Mouse (Mus musculus) embryo, embryonic 9.5 days (tissue): ENCODE data around the gene Arid3a.

ENCODE experiments used
- DNase-seq: peaks from one replicate; pipeline ENCODE4 v3.0.0-alpha.2; 2017; ENCODE audit errors: extremely low spot score

Gene Arid3a

GRCm38 (mm10) chr10:79976071-79976721 lies 49.4 kb downstream of the Arid3a start:
- no peak for DNase-seq

GRCm38 (mm10) chr10:79976722-79977107 lies 49.9 kb downstream of the Arid3a start:
- no peak for DNase-seq

- DNase-seq, result no peak
Observed at GRCm38 (mm10) chr10:79977324-79977723, 50.5 kb downstream of the Arid3a start.

GRCm38 (mm10) chr10:79978061-79978460 lies 51.2 kb downstream of the Arid3a start:
- no peak for DNase-seq

GRCm38 (mm10) chr10:79979401-79980155 lies 52.7 kb downstream of the Arid3a start:
- no peak for DNase-seq

- no peak for DNase-seq
Observed at GRCm38 (mm10) chr10:79983205-79983604, 56.4 kb downstream of the Arid3a start.

GRCm38 (mm10) chr10:79983670-79984069 lies 56.8 kb downstream of the Arid3a start:
- peak; percentile 74 for DNase-seq

- DNase-seq, result peak; percentile 89
Observed at GRCm38 (mm10) chr10:79984195-79984816, 57.5 kb downstream of the Arid3a start, which contains the start of gene Tmem259. Gene Tmem259, minus strand, starts transcription at chr10:79984330.

GRCm38 (mm10) chr10:79984871-79985270 lies 58.0 kb downstream of the Arid3a start:
- DNase-seq, result peak; percentile 96

- DNase-seq, result peak; percentile 77
Observed at GRCm38 (mm10) chr10:79985334-79986231, 58.7 kb downstream of the Arid3a start.

- no peak for DNase-seq
Observed at GRCm38 (mm10) chr10:79986232-79986878, 59.5 kb downstream of the Arid3a start.

GRCm38 (mm10) chr10:79986963-79987362 lies 60.1 kb downstream of the Arid3a start:
- DNase-seq, result peak; percentile 86

- DNase-seq, result peak; percentile 26
Observed at GRCm38 (mm10) chr10:79987771-79988505, 61.1 kb downstream of the Arid3a start.

- DNase-seq, result peak; percentile 79
Observed at GRCm38 (mm10) chr10:79988506-79989271, 61.8 kb downstream of the Arid3a start, which contains the start of gene Cnn2. Gene Cnn2, plus strand, starts transcription at chr10:79988584.

GRCm38 (mm10) chr10:79989272-79989786 lies 62.5 kb downstream of the Arid3a start:
- peak; percentile 32 for DNase-seq

GRCm38 (mm10) chr10:79989870-79990269 lies 63.0 kb downstream of the Arid3a start:
- peak; percentile 66 for DNase-seq

GRCm38 (mm10) chr10:79991099-79991498 lies 64.3 kb downstream of the Arid3a start:
- DNase-seq, result no peak

GRCm38 (mm10) chr10:79991548-79991947 lies 64.7 kb downstream of the Arid3a start:
- DNase-seq, result no peak

GRCm38 (mm10) chr10:79994397-79995115 lies 67.7 kb downstream of the Arid3a start:
- no peak for DNase-seq
